Mouse (Mus musculus) kidney, adult 11 months (tissue): ENCODE data around the gene Zfp524.
"Not testable (repeated sequence)": the region's sequence is repeated elsewhere in the genome, so short reads cannot be mapped to it uniquely, and the experiment has no call there.

Experiments
- DNase-seq: peaks from one replicate; pipeline ENCODE4 v3.0.0; 2022

The Zfp524 gene

GRCm38 (mm10) chr7:5014251-5015117, at the start of gene Zfp524, which contains the start of gene Fiz1:
Zfp524 (plus strand) TSS chr7:5014415.
Fiz1 (minus strand) TSS chr7:5014697.
- DNase-seq = peak; percentile 97

- DNase-seq = no peak
These were observed 49.2 kb upstream of the Zfp524 start for GRCm38 (mm10) chr7:4964988-4965387.

- DNase-seq = no peak
These were observed 43.1 kb upstream of the Zfp524 start, which contains the start of gene Sbk3 for GRCm38 (mm10) chr7:4971068-4971467. Sbk3 (minus strand) TSS chr7:4971168.

- no peak for DNase-seq
These were observed 42.5 kb upstream of the Zfp524 start for GRCm38 (mm10) chr7:4971710-4972109.

- DNase-seq = no peak
These were observed 41.7 kb upstream of the Zfp524 start for GRCm38 (mm10) chr7:4972321-4973047.

- DNase-seq = no peak
These were observed 38.8 kb upstream of the Zfp524 start for GRCm38 (mm10) chr7:4975455-4975854.

- no peak for DNase-seq
These were observed 37.4 kb upstream of the Zfp524 start for GRCm38 (mm10) chr7:4976832-4977231.

- no peak for DNase-seq
These were observed 26.0 kb upstream of the Zfp524 start for GRCm38 (mm10) chr7:4988250-4988649.

GRCm38 (mm10) chr7:4993347-4993998, 20.7 kb upstream of the Zfp524 start:
- no peak for DNase-seq

GRCm38 (mm10) chr7:4993999-4994788, 20.0 kb upstream of the Zfp524 start:
- DNase-seq = no peak

- peak; percentile 32 for DNase-seq
These were observed 18.8 kb upstream of the Zfp524 start for GRCm38 (mm10) chr7:4995268-4996002.

GRCm38 (mm10) chr7:4996003-4996895, 18.0 kb upstream of the Zfp524 start, which contains the start of gene Zfp579:
Zfp579 (minus strand) TSS chr7:4996158.
- DNase-seq = peak; percentile 81

- DNase-seq = no peak
These were observed 17.3 kb upstream of the Zfp524 start for GRCm38 (mm10) chr7:4996934-4997333.

- DNase-seq = no peak
These were observed 14.3 kb upstream of the Zfp524 start for GRCm38 (mm10) chr7:4999876-5000275.

GRCm38 (mm10) chr7:5002876-5003275, 11.3 kb upstream of the Zfp524 start:
- DNase-seq = not testable (repeated sequence)

- no peak for DNase-seq
These were observed 6.0 kb upstream of the Zfp524 start for GRCm38 (mm10) chr7:5008229-5008628.

GRCm38 (mm10) chr7:5012681-5013513, 1.3 kb upstream of the Zfp524 start:
- no peak for DNase-seq

GRCm38 (mm10) chr7:5015118-5016001, 1.1 kb downstream of the Zfp524 start, which contains the start of gene Gm44973:
Gm44973 (plus strand) TSS chr7:5015496.
- peak; percentile 95 for DNase-seq
